ENCODE assay signal across 13 mouse cellular contexts in the genomic region with DNA sequence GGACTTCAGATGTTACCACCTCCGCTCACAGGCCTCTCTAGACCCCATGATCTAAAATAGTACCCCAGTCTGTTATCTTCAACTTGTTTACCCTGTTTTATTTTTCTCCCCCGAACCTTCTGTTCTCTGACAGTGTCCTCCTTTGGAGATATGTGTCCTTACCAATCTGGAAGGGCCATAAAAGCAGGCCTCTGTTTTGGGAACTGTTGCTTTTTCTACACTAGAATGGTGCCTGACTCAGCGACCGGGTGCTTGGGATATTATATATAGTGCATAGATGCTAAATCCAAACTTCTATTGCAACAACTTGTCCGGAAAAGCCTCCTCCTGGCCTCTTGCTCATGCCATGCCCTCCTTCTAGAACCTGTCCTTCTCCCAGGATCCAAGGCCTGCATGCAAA. TPM values are rescaled to one million over a fixed set of nuclear protein-coding genes. Genes with fewer than 3 reads are reported as not detected.
A peak's percentile ranks its signal among the peaks of the same experiment; 100 is the strongest.
DNase-seq lines count a peak whose midpoint lies in the region; ATAC-seq and TF ChIP-seq lines count a peak whose summit lies in the region.
"Had no signal": no experiment of that assay in that cellular context is flagged by ENCODE, and none has a peak within 500 bp of the region (broad histone marks: within the 10 kb centered on the region; RNA-seq: fewer than 3 reads in every experiment).

No protein-coding gene starts in this region.

- 0 out of 2 replicates have a peak overlapping the region, but pooled peaks have one; percentile 3 for H3K9ac ChIP-seq in hindbrain, embryonic 12.5 days
- no peak overlapping the region for H3K9ac ChIP-seq in hindbrain, postnatal 0 days (replicated peaks; ENCODE audit: low read length)
- no peak overlapping the region for H3K9ac ChIP-seq in midbrain, embryonic 12.5 days (replicated peaks)
- H3K9ac ChIP-seq in midbrain, postnatal 0 days (replicated peaks; ENCODE audit: low read length, poor library complexity, severe bottlenecking) = no peak overlapping the region
- H3K9ac ChIP-seq in stomach, embryonic 15.5 days = no peak overlapping the region

- ATAC-seq in hindbrain, embryonic 12.5 days (ENCODE audit: low FRiP score) = no peak
- ATAC-seq in hindbrain, postnatal 0 days = no peak
- no peak for ATAC-seq in midbrain, embryonic 12.5 days (ENCODE audit: low FRiP score, low read depth)
- ATAC-seq in midbrain, postnatal 0 days (ENCODE audit: low FRiP score) = no peak
- no peak for ATAC-seq in stomach, embryonic 15.5 days (ENCODE audit: insufficient read depth, low FRiP score, low read depth)

- H3K4me3 ChIP-seq in hindbrain, embryonic 12.5 days = no peak overlapping the region
- no peak overlapping the region for H3K4me3 ChIP-seq in hindbrain, postnatal 0 days (ENCODE audit: low read length)
- H3K4me3 ChIP-seq in midbrain, embryonic 12.5 days = no peak overlapping the region
- no peak overlapping the region for H3K4me3 ChIP-seq in midbrain, postnatal 0 days (ENCODE audit: low read depth, low read length)
- H3K4me3 ChIP-seq in limb, embryonic 10.5 days = peak overlapping the region; percentile 85
- peak overlapping the region; percentile 75; the same call in 1 of the 2 replicates for H3K4me3 ChIP-seq in stomach, embryonic 15.5 days (replicated peaks)

- no peak for DNase-seq in hindbrain, postnatal 0 days (ENCODE audit: low spot score)
- no peak for DNase-seq in midbrain, postnatal 0 days (ENCODE audit: low spot score)
- DNase-seq in limb, embryonic 10.5 days (ENCODE audit: low spot score) = no peak
- no peak for DNase-seq in testis, postnatal 10 days (ENCODE audit: low spot score)
- DNase-seq in embryo, embryonic 9.5 days (ENCODE audit: extremely low spot score) = no peak
- DNase-seq: adrenal gland, adult 8-10 months; cerebellum, adult 8-10 months had no signal

- H3K4me2 ChIP-seq in hindbrain, embryonic 12.5 days (replicated peaks) = no peak overlapping the region
- no peak overlapping the region for H3K4me2 ChIP-seq in hindbrain, postnatal 0 days (ENCODE audit: low read depth, low read length)
- H3K4me2 ChIP-seq in midbrain, embryonic 12.5 days (replicated peaks) = 0 out of 2 replicates have a peak overlapping the region, but pooled peaks have one; percentile 88
- no peak overlapping the region for H3K4me2 ChIP-seq in midbrain, postnatal 0 days (ENCODE audit: low read depth, low read length, poor library complexity, severe bottlenecking)
- peak overlapping the region; percentile 86 for H3K4me2 ChIP-seq in stomach, embryonic 15.5 days

- H3K27ac ChIP-seq in hindbrain, embryonic 12.5 days = no peak overlapping the region
- H3K27ac ChIP-seq in hindbrain, postnatal 0 days = no peak overlapping the region
- no peak overlapping the region for H3K27ac ChIP-seq in midbrain, embryonic 12.5 days (replicated peaks)
- H3K27ac ChIP-seq in midbrain, postnatal 0 days (ENCODE audit: low read depth, low read length) = no peak overlapping the region
- H3K27ac ChIP-seq in limb, embryonic 10.5 days = peak overlapping the region; percentile 72; the same call in 1 of the 2 replicates
- H3K27ac ChIP-seq in stomach, embryonic 15.5 days = no peak overlapping the region
- H3K27ac ChIP-seq: macrophage had no signal

- H3K36me3 ChIP-seq in hindbrain, embryonic 12.5 days = peaks cover 7% of the 10 kb centered on the region; the same call in 1 of the 2 replicates
- no peaks in the 10 kb centered on the region for H3K36me3 ChIP-seq in hindbrain, postnatal 0 days (ENCODE audit: insufficient read depth, low read length)
- H3K36me3 ChIP-seq in midbrain, embryonic 12.5 days = 0 out of 2 replicates have a peak, but pooled peaks cover 7% of the 10 kb centered on the region
- no peaks in the 10 kb centered on the region for H3K36me3 ChIP-seq in midbrain, postnatal 0 days (ENCODE audit: insufficient read depth, low read length)
- peaks cover 80% of the 10 kb centered on the region for H3K36me3 ChIP-seq in limb, embryonic 10.5 days
- H3K36me3 ChIP-seq in stomach, embryonic 15.5 days = peaks cover 11% of the 10 kb centered on the region; the same call in 1 of the 2 replicates

- H3K9me3 ChIP-seq in hindbrain, embryonic 12.5 days (replicated peaks) = no peaks in the 10 kb centered on the region
- no peaks in the 10 kb centered on the region for H3K9me3 ChIP-seq in hindbrain, postnatal 0 days (ENCODE audit: low read length)
- H3K9me3 ChIP-seq in midbrain, embryonic 12.5 days = no peaks in the 10 kb centered on the region
- H3K9me3 ChIP-seq in midbrain, postnatal 0 days (ENCODE audit: low read length) = no peaks in the 10 kb centered on the region
- no peaks in the 10 kb centered on the region for H3K9me3 ChIP-seq in limb, embryonic 10.5 days (replicated peaks)
- no peaks in the 10 kb centered on the region for H3K9me3 ChIP-seq in stomach, embryonic 15.5 days

- WGBS in hindbrain, embryonic 12.5 days = 90% methylated on average over 5 of the region's 5 CpGs
- 86% methylated on average over 5 of the region's 5 CpGs for WGBS in hindbrain, postnatal 0 days
- 90% methylated on average over 5 of the region's 5 CpGs for WGBS in midbrain, embryonic 12.5 days
- 94% methylated on average over 5 of the region's 5 CpGs for WGBS in midbrain, postnatal 0 days
- 83% methylated on average over 5 of the region's 5 CpGs for WGBS in limb, embryonic 10.5 days
- 66% methylated on average over 5 of the region's 5 CpGs for WGBS in stomach, embryonic 15.5 days

- H3K27me3 ChIP-seq in hindbrain, embryonic 12.5 days = no peaks in the 10 kb centered on the region; the same call in 1 of the 2 replicates
- H3K27me3 ChIP-seq in hindbrain, postnatal 0 days (ENCODE audit: insufficient read depth, low read length) = no peaks in the 10 kb centered on the region
- no peaks in the 10 kb centered on the region for H3K27me3 ChIP-seq in midbrain, embryonic 12.5 days
- no peaks in the 10 kb centered on the region; the same call in 1 of the 2 replicates for H3K27me3 ChIP-seq in midbrain, postnatal 0 days (ENCODE audit: insufficient read depth, low read length)
- no peaks in the 10 kb centered on the region for H3K27me3 ChIP-seq in limb, embryonic 10.5 days (ENCODE audit: low read depth, poor library complexity, severe bottlenecking)
- no peaks in the 10 kb centered on the region for H3K27me3 ChIP-seq in stomach, embryonic 15.5 days (replicated peaks)

- no peak for TF ChIP-seq CTCF in hindbrain, postnatal 0 days (IDR thresholded peaks at IDR 0.05; ENCODE audit: low read depth)
- TF ChIP-seq CTCF in midbrain, postnatal 0 days (IDR thresholded peaks at IDR 0.05) = no peak

- H3K4me1 ChIP-seq in hindbrain, embryonic 12.5 days = peaks cover 79% of the 10 kb centered on the region
- peaks cover 23% of the 10 kb centered on the region for H3K4me1 ChIP-seq in hindbrain, postnatal 0 days (ENCODE audit: insufficient read depth, low read length)
- H3K4me1 ChIP-seq in midbrain, embryonic 12.5 days = peaks cover 70% of the 10 kb centered on the region
- H3K4me1 ChIP-seq in midbrain, postnatal 0 days (ENCODE audit: insufficient read depth, low read length) = 0 out of 2 replicates have a peak, but pooled peaks cover 5% of the 10 kb centered on the region
- H3K4me1 ChIP-seq in limb, embryonic 10.5 days = peaks cover 97% of the 10 kb centered on the region
- H3K4me1 ChIP-seq in stomach, embryonic 15.5 days = peaks cover 89% of the 10 kb centered on the region

RNA-seq across cellular contexts. Expression of gene Arhgef17, which starts 7.7 kb away (rescaled TPM):
- 9.1 and 9.6 TPM in 2 replicates for polyA plus RNA-seq in hindbrain, embryonic 12.5 days (2016; fragmentation: Nextera tagmentation; extraction: Ambion mirVana)
- total RNA-seq in hindbrain, postnatal 0 days (2014; rRNA removed) = 72.3 and 74.5 TPM in 2 replicates
- 8.1 and 10.1 TPM in 2 replicates for polyA plus RNA-seq in hindbrain, postnatal 0 days (2015; fragmentation: Nextera tagmentation; extraction: Ambion mirVana)
- polyA plus RNA-seq in midbrain, embryonic 12.5 days (2016; fragmentation: Nextera tagmentation; extraction: Ambion mirVana) = 7.1 and 7.9 TPM in 2 replicates
- 77.6 and 89.1 TPM in 2 replicates for total RNA-seq in midbrain, postnatal 0 days (2014; rRNA removed)
- polyA plus RNA-seq in midbrain, postnatal 0 days (2015; fragmentation: Nextera tagmentation; extraction: Ambion mirVana) = 16.3 and 16.7 TPM in 2 replicates
- polyA plus RNA-seq in limb, embryonic 10.5 days (2016; fragmentation: Nextera tagmentation; extraction: Ambion mirVana) = 9.6 and 11.0 TPM in 2 replicates
- 6.2 and 7.9 TPM in 2 replicates for polyA plus RNA-seq in stomach, embryonic 15.5 days (2015; fragmentation: Nextera tagmentation; extraction: Ambion mirVana)

RNA-seq across cellular contexts. Expression of gene P2ry6, which starts 50.2 kb away (rescaled TPM):
- polyA plus RNA-seq in hindbrain, embryonic 12.5 days (2016; fragmentation: Nextera tagmentation; extraction: Ambion mirVana) = 2.8 and 3.1 TPM in 2 replicates
- total RNA-seq in hindbrain, postnatal 0 days (2014; rRNA removed) = 1.5 and 3.5 TPM in 2 replicates
- polyA plus RNA-seq in hindbrain, postnatal 0 days (2015; fragmentation: Nextera tagmentation; extraction: Ambion mirVana) = 3.4 and 3.6 TPM in 2 replicates
- 2.2 and 3.0 TPM in 2 replicates for polyA plus RNA-seq in midbrain, embryonic 12.5 days (2016; fragmentation: Nextera tagmentation; extraction: Ambion mirVana)
- total RNA-seq in midbrain, postnatal 0 days (2014; rRNA removed) = 2.0 and 4.3 TPM in 2 replicates
- polyA plus RNA-seq in midbrain, postnatal 0 days (2015; fragmentation: Nextera tagmentation; extraction: Ambion mirVana) = 2.7 and 3.3 TPM in 2 replicates
- polyA plus RNA-seq in limb, embryonic 10.5 days (2016; fragmentation: Nextera tagmentation; extraction: Ambion mirVana) = 1.1 and 1.6 TPM in 2 replicates
- 8.0 and 8.2 TPM in 2 replicates for polyA plus RNA-seq in stomach, embryonic 15.5 days (2015; fragmentation: Nextera tagmentation; extraction: Ambion mirVana)
- total RNA-seq: hematopoietic stem cell, adult 5-6 weeks; MEL had no signal

Comparison
In these comparisons a context has a peak if more than half of its experiments do, and no peak if none do; other contexts are left out.
1. H3K4me2 ChIP-seq: peak in midbrain, embryonic 12.5 days (single experiment) and stomach, embryonic 15.5 days (single experiment); none in hindbrain, embryonic 12.5 days (single experiment), hindbrain, postnatal 0 days (single experiment) and midbrain, postnatal 0 days (single experiment).
2. H3K4me3 ChIP-seq: peak in limb, embryonic 10.5 days (single experiment) and stomach, embryonic 15.5 days (single experiment); none in hindbrain, embryonic 12.5 days (single experiment), hindbrain, postnatal 0 days (single experiment), midbrain, embryonic 12.5 days (single experiment) and midbrain, postnatal 0 days (single experiment).